Mouse (Mus musculus) erythroblast, embryonic 14.5 days (primary cell): ENCODE results near the gene Npas1.

ENCODE experiments used
- GATA1 ChIP-seq: IDR thresholded peaks from 2 replicates; pipeline ENCODE4 v1.6.1; 2012; ENCODE audit warnings: low read length, inconsistent platforms, mixed read lengths
- TAL1 ChIP-seq: IDR thresholded peaks from 3 replicates; pipeline ENCODE4 v1.6.1; 2012; ENCODE audit warnings: low read length, inconsistent platforms, mixed read lengths

GRCm38 (mm10) chr7:16491759-16492158 is 14.2 kb upstream of the Npas1 start:
- TF ChIP-seq GATA1: no peak
- no peak for TF ChIP-seq TAL1
